Mouse (Mus musculus) kidney, adult 8-10 months (tissue): Measurements from ENCODE around the gene Fdxr.

ENCODE experiments used
- DNase-seq, 2 experiments: peaks; one replicate each; pipeline ENCODE4 v3.0.0; 2022

Gene Fdxr

DNA sequence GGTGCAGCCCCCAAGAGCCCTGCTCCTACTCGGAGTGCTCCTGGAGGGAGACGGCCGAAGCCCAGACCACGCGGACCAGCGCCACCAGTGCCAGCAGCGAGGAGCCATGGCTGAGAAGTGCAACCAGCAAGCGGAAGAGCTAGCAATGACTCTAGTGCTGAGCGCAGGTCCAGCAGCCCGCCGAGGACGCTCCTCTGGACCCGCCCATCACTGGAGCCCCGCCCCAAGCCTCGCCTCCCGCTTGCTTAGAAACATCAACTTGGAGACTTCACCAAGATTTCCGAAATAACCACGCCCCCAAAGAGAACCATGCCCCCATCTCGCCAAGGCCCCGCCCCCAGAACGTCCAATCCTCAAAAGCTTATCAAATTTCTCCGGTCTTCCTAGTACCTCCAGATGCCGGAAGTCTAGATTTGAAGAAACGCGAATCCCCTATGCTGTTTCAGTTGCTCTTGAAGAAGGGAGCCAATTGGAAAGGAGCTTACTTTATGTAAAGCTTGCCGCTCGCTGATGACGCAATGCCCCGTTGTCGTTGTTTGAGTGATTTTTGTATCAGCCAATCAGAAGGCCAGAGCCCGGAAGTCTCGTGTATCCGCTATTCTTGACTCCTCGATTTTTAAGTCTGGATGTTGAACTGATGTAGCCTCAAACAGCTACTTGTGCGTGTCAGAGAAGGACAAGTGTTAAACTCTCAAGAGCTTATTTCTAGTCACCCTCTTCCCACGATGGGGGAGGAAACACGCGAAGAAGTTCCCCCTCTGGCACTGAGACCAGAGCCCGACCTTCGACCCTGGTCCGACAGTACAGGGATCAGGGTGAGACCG lies at the start of gene Fdxr:
Fdxr (minus strand) TSS at position 271 of the 824 bp plus-strand sequence.
- DNase-seq = peak; percentile 99

DNA sequence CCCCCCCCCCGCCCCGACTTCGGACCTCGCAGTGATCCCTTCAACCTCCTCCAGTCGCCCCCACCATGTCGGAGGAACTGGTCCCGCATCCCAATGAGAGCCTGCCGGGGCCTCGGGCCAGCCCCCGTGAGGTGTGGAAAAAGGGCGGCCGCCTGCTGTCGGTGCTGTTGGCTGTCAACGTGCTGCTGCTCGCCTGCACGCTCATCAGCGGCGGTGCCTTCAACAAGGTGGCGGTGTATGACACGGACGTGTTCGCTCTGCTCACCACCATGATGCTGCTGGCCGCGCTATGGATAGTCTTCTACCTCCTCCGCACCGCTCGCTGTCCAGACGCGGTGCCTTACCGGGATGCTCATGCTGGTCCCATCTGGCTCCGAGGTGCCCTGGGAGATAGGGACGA lies 46.5 kb upstream of the Fdxr start:
- DNase-seq = no peak

GRCm38 (mm10) chr11:115321906-115322693 lies 45.2 kb upstream of the Fdxr start, which contains the start of gene Ush1g:
Gene Ush1g (minus strand): TSS chr11:115322041.
- DNase-seq = peak in 1 of 2 experiments; percentile 33

GRCm38 (mm10) chr11:115319704-115320383 lies 43.0 kb upstream of the Fdxr start:
- no peak for DNase-seq

DNA sequence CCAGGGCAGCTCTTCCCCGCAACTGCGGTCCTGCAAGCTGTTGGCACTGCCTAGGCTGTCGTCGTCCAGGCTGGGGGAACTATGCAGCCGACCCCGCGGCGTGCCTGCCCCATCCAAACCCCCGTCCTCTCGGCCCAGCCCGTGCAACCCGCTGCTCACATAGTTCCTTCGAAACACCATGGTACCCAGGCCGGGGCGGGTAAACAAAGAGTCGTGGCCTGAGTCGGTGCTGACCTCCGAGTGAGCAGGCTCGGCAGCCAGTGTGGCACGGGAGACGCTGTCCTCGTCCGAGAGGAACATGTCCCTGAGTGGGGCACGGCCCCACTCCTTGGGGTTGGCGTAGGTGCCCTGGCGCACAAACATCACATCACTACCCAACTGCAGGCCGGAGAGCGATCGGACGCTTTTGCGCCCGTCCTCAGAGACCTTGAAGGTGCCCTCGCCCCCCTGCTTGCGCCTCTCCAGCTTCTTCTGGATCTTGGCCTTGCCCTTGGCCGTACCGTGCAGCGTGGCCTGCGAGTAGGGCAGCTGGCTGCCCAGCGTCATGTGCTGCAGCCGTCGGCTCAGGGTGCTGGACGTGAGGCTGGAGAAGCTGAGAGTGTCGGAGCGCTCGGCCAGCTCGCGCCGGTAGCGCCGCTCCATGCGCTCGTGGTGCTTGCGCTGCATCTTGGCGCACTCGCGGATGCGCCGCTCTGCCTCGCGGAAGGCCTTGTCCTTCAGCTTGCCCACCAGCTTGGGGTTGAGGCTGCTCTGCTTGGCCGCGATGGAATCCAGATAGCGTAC lies 41.6 kb upstream of the Fdxr start:
- no peak for DNase-seq

GRCm38 (mm10) chr11:115317204-115317603 lies 40.4 kb upstream of the Fdxr start:
- DNase-seq = no peak

DNA sequence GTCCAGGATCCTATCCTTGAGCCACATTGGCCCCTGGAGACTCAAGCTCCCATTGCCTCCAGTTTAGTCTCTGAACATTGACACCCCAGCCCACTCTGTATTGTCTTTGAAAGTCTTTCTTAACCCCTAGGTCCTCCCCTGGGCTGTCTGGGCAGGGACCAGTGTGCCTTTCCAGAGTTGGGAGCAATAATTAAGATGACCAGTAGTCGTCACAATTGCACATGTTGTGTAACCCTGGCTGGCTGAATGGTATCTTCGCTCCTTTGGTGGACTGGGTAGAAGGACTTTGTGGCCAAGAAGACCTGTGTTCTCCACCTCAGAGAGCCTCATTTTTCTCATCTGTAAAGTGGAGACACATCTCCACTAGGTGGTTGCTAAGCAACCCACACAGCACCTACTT lies 37.4 kb upstream of the Fdxr start:
- no peak for DNase-seq

DNA sequence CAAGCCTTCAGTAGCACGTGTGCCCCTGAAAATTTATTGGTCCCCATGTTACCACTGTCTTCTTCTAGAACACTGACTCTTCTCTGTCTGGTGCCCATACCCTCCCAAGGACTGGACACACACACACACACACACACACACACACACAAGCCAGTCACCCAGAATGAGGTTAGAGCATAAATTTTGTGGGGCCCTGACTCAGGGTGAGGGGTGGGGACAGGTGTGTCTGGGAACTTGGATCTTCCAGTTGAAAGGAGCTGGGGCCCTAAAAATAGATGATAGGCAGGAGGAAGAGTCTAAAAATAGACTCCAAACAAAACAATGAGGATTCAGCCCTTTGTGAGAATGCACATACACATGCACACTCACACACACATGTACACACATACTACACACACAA lies 31.9 kb upstream of the Fdxr start:
- DNase-seq = no peak

- no peak for DNase-seq
These were observed 30.0 kb upstream of the Fdxr start, which contains the start of gene Otop2 for GRCm38 (mm10) chr11:115306863-115307262. Gene Otop2 (plus strand): TSS chr11:115307163.

GRCm38 (mm10) chr11:115303167-115303566 lies 26.3 kb upstream of the Fdxr start:
- no peak for DNase-seq

DNA sequence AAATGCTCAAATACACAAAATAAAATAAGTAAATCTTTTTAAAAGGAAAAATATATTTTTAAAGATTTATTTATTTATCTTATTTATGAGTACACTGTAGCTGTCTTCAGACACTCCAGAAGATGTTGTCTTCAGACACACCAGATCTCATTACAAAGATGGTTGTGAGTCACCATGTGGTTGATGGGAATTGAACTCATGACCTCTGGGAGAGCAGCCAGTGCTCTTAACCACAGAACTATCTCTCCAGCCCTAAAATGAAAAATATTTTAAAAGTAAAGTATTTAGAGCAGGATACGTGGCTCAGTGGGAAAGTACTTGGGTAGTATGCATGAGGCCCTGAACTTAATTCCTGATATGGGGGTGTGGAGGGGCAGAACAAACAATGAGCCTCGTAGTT lies 24.5 kb upstream of the Fdxr start:
- no peak for DNase-seq

DNA sequence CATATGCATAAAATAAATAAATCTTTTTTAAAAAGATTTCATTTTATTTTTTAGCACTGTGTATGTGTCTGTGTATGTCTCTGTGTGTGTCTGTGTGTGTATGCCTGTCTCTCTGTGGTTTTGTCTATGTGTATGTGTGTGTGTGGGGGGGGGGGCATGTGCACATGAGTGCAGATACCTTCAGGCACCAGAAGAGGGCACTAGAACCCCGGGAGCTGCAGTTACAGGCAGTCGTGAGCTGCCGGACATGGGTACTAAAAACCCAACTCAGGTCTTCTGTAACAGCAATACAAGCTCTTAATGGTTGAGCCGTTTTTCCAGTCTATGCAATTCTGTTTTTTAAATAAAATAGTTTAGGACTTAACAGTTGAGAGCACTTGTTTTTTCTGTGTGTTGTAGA lies 23.9 kb upstream of the Fdxr start:
- no peak for DNase-seq

DNA sequence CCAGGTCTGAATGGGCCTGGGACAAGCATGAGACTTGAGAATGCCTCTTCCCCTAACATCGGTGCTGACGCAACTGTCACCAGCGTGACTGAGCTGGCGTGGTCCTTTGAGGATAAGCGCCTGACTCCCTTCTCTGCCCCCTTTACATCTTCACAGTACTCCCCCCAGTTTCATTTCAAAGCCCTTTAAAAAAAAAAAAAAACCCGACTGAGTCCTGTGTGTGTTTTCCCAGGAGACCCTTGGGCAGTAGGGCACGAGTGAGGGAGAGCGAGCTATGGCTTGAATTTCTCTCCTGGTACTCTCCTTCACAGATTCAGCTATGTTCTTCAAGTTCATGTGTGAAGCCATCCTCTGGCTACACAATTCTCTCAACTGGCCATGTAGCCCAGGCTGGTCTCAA lies 21.3 kb upstream of the Fdxr start:
- no peak for DNase-seq

GRCm38 (mm10) chr11:115297214-115297826 lies 20.5 kb upstream of the Fdxr start, which contains the start of gene Fads6:
Gene Fads6 (minus strand): TSS chr11:115297663.
- peak; percentile 58 to 77 for DNase-seq

DNA sequence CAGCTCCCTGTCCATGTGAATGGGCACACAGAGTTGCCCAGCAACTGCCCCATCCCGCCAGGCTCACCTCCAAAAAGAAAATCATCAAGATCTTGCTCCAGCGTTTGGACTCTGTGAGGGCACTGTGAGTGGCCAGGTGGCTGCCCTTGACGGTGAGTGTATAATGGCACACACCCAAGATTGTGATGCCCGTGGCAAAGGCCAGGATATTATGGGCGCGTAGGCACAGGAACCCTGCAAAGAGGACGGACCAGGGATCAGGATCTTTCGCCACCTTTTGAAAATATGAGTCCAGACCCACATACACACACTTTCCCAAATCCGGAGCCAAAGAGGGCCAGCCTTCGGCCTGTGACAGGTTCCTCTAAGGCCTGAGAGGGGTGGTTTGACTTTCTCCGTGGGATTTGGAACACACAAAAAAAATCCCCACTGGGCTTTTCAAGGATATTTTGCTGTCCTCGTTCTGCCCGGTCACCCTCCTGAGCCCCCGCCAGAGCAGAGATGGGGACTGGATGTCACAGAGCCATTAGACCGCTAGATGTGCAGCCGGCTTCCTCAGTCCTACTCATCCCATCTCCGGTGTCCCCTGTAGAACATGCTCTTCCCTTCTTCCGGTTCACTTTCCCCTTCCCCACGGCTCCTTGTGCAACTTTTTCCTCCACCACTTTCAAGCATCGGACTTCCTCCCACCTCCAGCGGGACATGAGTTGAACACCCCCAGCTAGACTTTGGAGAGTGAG lies 19.8 kb upstream of the Fdxr start:
- DNase-seq = peak; percentile 49 to 56

- no peak for DNase-seq
These were observed 19.1 kb upstream of the Fdxr start for GRCm38 (mm10) chr11:115295939-115296338.

DNA sequence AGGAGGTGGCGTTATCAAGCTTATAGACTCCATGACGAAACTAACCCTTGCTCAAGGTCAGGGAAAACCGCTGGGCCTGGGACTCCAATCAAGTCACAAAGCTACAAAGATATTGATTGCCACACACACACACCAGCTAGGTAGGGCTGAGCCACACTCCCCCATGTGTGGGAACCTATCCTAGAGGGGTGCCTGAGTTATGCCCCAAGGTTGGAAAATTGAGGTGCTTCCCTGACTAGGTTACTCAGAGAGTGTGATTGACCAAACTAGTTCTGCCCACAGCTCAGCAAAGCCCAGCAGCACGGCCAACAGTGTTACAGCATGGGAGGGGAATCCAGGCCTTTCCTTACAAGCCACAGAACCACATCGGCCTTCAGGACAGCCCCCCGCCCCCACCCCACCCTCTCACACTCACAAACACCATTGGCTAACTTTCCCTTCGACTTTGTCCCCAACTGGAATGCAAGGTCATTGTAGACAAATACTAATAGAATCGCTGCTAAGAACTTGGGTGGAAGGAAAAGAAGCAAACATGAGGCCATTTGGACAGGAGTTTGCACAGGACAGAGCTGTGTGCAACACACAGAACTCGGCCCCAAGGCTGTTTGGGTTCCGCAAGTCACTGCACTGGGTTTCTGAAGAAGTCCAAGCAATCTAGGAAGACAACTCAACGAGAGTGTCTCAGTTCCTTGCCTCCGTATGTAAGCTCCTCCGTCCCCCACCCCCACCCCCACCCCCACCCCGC lies 16.0 kb upstream of the Fdxr start:
- peak in 1 of 2 experiments; percentile 51 for DNase-seq

DNA sequence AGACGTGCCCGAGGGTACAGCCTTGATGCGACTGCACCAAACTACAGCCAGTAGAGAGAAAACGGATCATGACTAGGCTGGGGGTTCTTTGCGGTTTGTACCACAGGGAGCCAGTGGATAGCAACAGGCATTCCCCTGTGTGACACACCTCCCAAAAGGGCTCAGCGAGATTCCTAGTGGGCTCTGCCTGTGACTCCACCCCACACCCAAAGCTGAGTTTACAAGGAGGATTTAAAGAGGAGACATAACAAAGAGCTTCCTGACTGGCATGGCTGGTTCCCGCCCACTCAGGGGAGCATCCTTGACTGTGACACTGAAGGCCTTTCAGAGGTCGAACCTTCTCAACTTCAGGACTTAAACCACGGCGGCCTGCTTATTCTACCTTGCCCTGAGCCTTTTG lies 14.7 kb upstream of the Fdxr start:
- no peak for DNase-seq

- peak; percentile 51 to 63 for DNase-seq
These were observed 14.1 kb upstream of the Fdxr start for GRCm38 (mm10) chr11:115290919-115291318.

- DNase-seq = no peak
These were observed 13.5 kb upstream of the Fdxr start for GRCm38 (mm10) chr11:115290314-115290713.
